Mouse (Mus musculus) natural killer cell, adult 2 months (primary cell): Measurements from ENCODE around the gene Msx3.
A peak's percentile ranks its signal among the peaks of the same experiment; 100 is the strongest.

Experiments used
- DNase-seq, 2 experiments: peaks; one replicate each; pipeline ENCODE4 v3.0.0; 2022; ENCODE audit warnings: low spot score in 2 of 2

Gene Msx3

GRCm38 (mm10) chr7:140048361-140049114 lies at the start of gene Msx3:
Msx3 (minus strand) TSS chr7:140049089.
- no peak for DNase-seq

- DNase-seq: no peak
Measured at GRCm38 (mm10) chr7:140098466-140098865, 49.6 kb upstream of the Msx3 start.

DNA sequence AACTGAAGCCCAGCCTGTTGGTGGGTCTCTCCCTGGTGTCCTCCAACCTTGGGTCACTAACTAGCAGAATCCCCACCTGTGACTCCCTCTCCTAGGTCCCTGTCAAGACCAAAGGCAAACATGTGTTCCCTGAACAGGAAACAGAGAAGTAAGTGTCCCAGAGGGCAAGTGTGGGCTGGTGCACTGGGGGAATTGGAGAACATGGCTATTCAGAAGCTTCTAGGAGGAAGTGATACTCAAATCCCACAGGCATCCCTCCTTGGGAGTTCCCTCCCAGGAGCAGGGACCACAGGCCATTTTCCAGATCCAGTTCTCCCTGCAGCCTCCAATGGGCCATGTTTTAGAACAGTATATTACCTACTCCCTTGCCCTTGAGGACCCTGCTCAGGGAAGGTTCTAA lies 47.2 kb upstream of the Msx3 start:
- no peak for DNase-seq

DNA sequence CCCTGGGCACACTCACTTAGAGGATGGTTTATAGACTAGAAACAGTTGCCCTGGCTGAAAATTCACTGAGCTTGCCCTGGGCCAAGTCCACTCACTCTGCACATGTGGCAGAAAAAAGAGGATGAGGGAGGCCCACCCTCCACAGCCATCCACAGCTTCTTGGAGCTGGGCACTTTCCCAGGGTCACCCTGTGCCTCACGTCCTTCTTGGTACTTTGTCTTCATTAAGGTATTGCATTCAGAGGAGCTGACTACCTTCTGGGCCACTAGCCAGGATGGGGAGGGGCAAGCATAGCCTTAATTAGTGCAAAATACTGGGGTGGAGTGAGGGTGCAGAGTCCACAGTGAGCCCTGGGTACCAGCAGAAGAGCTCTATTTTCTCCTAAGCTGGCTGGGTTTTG lies 46.7 kb upstream of the Msx3 start:
- no peak for DNase-seq

DNA sequence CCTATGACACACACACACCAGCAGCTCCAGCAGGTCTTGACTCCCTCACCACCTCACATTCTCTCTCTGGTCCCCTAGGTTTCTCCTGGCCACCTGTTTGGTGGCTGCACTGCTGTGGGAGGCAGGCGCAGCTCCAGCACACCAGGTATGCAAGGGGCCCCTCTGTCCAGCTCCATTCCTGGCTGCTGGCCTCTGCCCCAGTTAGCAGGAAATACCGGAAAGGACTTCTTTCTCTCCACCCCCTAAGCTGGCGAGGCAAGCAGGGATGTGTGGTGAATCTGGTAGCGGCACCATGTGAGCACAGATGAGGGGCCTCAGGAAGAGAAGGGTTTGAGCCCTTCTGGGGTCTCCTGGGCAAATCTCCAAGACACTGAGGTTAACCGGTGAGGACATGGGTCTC lies 46.1 kb upstream of the Msx3 start:
- no peak for DNase-seq

GRCm38 (mm10) chr7:140092924-140093528 lies 44.1 kb upstream of the Msx3 start, which contains the start of gene Prap1:
Prap1 (plus strand) TSS chr7:140093395.
- no peak for DNase-seq

- DNase-seq: no peak
Measured at GRCm38 (mm10) chr7:140090601-140091000, 41.7 kb upstream of the Msx3 start.

GRCm38 (mm10) chr7:140082242-140082678 lies 33.4 kb upstream of the Msx3 start, which contains the start of gene Caly:
Caly (minus strand) TSS chr7:140082548.
- DNase-seq: peak in 1 of 2 experiments; percentile 13

GRCm38 (mm10) chr7:140081408-140082241 lies 32.7 kb upstream of the Msx3 start:
- no peak for DNase-seq

DNA sequence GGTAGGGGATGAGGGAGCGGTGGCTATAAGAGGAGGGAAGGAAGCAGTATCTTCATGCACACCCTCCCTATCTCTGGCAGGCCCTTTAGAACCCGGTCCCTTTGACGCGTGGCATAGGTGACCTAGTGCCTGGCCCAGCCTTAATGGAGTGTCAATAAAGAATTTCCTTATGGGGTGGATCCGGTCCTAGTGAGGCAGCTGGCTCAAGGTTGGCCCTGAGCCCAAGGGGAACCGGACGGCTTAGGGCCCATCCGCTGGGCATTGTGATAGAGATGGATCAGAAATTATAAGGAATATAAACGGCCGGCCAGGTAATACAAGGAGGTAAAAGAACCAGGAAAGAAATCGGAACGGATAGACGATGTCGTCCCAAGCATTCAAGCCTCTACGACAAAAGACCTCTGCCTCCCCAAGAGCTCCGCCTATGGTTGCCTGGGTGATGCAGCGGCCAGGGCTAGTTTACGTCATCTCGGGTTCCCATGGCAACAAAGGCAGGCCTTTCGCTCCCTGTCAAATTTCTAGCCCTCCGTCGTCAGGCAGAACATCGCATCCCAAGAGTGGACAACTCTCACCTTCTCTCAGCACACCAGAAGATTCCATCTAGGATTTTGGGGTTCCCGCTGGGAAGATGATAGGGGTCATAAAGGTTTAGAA lies 31.7 kb upstream of the Msx3 start:
- DNase-seq: peak; percentile 63 to 69

DNA sequence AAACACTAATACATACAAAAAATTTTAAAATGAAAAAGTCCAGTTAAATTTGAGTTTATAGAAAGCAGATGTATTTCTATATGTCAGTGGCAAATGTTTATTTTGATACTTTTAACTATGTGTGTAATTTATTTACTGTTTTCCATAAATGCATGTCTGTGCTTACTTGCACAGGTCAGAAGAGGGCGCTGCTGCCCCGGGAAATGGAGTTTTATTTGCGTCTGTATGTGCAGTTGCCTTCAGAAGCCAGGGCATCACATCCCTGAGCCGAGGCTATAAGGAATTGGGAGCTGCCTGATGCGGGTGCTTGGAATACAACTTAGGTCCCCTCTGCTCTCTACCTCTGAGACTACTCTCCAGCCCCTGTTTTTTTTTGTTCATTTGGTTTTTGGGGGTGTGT lies 29.8 kb upstream of the Msx3 start:
- peak; percentile 25 to 50 for DNase-seq

DNA sequence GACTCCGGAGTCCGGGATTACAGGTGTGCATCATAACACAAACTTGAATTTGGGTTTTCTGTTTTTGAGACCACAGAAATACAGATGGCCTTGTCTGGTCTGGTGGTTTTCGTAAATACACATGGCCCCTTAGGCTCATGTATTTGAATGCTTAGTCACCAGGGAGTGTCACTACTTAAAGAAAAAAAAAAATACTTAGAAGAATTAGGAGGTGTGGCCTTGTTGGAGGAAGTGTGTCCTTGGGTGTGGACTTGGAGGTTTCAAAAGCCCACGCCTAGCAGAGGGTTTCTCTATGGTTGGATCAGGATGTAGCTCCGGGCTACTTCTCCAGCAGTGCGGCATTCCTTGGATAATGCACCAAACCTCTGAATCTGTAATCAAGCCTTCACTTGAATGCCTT lies 28.8 kb upstream of the Msx3 start:
- DNase-seq: no peak

DNA sequence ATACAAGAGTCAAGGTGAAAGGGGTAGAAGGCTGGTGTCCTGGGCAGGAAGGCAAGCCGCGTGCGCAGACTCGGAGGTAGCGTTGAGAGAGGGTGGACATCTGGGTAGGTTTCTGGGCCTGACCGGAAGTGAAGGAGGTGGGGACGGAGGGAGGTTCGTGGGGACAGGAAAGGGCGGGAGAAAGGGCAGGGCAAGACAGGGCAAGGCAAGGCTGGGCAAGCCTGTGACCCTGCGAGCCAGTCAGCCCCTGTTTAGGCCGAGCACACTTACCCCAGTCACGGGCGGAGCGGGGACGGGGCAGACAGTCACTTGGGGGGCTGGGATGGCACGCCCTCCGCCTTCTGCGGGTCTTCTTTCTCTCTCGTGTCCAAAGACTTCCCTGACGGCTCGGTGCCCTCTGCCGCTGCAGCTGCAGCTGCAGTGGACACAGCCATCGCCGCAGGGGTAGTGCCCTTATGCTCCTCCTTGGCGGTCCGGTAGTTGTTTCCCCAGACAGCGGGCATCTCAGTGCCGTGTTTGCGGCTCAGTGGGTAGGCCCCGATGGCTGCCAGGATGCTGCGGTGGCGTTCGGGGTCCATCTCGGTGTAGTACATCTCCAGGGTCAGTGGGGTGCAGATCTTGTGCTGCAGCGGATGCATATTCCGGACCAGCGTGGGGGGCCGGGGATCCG lies 21.3 kb upstream of the Msx3 start:
- no peak for DNase-seq

- no peak for DNase-seq
Measured at GRCm38 (mm10) chr7:140067397-140067796, 18.5 kb upstream of the Msx3 start.

DNA sequence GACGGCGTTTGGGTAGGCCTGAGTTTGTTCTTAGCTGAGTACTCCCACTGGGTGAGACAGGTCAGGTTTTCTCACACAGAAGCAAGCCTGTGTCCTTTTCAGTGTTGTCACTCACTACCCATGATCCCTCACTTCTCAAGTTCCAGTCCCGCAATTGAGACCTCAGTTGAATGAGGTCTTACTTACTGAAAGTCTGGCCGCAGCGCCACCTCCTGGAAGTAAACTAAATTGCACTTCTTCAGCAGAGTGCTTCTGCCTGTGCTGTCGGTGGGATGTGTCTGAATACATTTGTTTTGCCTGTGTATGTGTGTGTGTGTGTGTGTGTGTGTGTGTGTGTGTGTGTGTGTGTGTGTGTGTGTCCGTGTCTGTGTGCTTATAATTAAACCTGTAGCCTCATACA lies 14.2 kb upstream of the Msx3 start:
- peak; percentile 53 to 62 for DNase-seq

DNA sequence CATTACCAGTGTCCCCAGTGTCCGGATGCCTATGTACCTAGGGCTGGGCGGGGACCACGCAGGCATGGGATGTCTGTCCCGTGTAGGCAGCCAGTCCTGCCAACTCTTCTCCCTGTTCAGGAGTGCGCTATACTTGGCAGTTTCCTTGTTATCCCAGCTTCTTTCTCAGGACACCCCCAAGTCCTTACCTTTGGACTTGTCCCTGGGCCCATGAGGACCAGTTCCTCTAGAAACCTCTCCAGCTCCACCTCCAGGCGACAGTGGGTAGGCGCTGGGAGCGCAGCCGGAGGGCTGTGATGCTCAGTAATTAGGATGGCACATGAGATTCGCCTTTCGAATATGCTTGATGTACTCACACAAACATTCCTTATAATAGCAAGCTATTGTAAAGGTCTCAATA lies 13.4 kb upstream of the Msx3 start:
- DNase-seq: no peak

DNA sequence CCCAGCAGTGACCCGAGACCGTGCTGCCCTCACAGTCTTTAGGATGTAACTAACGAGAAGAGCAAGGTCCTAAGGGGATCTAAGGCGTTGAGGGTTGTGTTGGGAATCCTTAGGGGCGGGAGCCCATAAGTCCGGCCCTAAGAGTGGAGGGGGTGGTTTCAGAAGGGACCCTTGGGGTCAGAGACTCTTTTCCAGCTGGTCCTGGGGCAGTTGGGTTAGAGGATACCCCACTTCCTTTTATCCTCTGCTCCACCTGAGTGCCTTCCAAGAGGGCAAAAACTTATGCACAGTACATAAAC lies 12.9 kb upstream of the Msx3 start:
- DNase-seq: no peak

- no peak for DNase-seq
Measured at GRCm38 (mm10) chr7:140060936-140061831, 12.3 kb upstream of the Msx3 start.

GRCm38 (mm10) chr7:140059601-140060000 lies 10.7 kb upstream of the Msx3 start:
- no peak for DNase-seq

GRCm38 (mm10) chr7:140058528-140058927 lies 9.6 kb upstream of the Msx3 start:
- no peak for DNase-seq
